Mouse (Mus musculus) right cerebral cortex, postnatal 10 days (tissue): Measurements from ENCODE around the gene Alpl.

Experiments
- DNase-seq, 2 experiments: peaks; one replicate each; pipeline ENCODE4 v3.0.0; 2021; ENCODE audit warnings: low spot score in 2 of 2

The Alpl gene

GRCm38 (mm10) chr4:137800324-137800723, 4.1 kb upstream of the Alpl start:
- no peak for DNase-seq

DNA sequence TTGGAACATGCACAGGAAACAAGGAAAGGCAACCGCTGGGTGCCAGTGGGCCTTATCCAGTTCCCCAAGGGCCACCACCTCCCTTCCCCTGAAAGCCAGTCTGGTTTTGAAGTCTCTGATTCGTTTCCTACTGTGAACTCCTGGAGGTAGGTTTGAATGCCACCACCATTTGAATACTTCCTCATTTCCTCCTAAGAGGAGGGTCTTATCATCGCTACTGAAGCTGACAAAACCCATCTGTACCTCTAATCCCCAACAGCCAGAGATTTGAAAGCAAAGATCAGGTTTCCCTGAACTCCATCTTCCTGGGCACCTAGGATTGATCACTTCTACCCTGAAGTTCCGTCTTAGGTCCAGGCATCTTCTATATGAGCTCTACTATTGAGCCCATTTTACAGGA, 854 bp upstream of the Alpl start:
- no peak for DNase-seq

GRCm38 (mm10) chr4:137794178-137794900, 1.8 kb downstream of the Alpl start:
- no peak for DNase-seq

DNA sequence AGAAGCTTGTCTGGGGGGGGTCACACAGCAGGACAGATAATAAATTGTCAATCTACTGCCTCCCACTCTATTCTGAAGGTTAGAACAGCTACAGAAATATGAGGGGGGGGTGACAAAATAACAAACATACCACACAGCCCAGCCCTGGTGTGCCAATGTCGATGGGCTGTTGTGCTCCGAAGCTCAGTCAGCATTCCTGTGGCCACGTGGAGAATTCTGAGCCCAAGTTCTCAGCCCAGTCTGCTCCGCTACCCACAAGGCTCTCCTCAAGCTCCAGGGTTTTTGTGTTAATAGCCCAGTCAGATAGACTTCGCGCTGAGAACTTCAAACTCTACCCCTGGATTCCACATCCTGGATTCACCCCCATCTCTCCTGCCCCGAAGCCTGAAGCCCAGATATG, 2.6 kb downstream of the Alpl start:
- no peak for DNase-seq

GRCm38 (mm10) chr4:137791440-137791839, 4.7 kb downstream of the Alpl start:
- DNase-seq: no peak

GRCm38 (mm10) chr4:137790981-137791380, 5.2 kb downstream of the Alpl start:
- no peak for DNase-seq

GRCm38 (mm10) chr4:137788511-137789049, 7.6 kb downstream of the Alpl start:
- no peak for DNase-seq

DNA sequence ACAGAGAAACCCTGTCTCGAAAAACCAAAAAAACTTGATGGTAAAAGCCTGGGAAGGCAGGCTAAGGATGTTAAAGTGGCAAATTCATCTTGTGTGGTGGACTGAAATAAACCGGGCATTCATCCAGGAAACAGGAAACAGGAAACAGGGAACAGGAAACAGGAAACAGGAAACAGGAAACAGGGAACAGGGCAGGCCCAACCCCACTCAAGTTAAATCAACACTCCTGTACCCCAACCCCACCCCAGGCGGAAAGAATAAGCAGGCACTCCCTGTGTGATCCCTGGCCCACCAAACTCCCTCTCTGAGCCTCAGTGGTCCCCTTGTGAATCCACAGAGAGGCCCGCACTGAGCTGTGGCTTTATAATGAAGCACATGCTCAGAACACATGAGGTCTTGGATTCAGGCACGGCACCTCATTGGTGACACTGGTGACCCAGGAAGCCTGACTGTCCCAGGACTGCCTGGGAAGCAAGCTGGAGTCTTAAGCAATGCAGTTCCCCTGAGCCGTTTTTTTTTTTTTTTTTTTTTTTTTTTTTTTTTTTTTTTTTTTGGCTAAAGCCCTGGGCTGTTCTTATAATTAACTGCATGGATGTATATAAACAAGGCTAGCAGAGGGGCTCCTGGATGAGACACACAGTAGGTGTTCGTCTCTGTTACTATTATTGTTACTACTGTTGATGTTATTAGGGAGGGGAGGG, 8.4 kb downstream of the Alpl start:
- DNase-seq: no peak

GRCm38 (mm10) chr4:137786488-137786887, 9.7 kb downstream of the Alpl start:
- no peak for DNase-seq

DNA sequence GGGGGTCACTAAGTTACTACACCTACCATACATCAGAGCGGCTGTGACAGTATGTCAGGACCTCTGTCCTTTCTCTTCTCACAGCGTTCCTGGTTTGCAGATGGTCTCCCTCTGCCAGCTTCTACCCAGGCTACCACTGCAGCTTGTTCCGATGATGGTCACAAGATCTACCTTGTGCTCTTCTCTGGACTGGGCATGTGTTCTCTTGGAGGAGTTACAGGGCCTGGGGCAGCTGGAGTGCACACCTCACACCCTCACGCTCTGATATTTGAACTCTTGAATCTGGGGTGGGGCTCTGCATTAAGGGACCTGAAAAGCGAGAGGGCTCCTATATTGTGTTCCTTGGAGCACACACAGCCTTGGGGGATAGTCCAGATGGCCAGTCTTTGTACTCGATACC, 10.9 kb downstream of the Alpl start:
- DNase-seq: no peak

DNA sequence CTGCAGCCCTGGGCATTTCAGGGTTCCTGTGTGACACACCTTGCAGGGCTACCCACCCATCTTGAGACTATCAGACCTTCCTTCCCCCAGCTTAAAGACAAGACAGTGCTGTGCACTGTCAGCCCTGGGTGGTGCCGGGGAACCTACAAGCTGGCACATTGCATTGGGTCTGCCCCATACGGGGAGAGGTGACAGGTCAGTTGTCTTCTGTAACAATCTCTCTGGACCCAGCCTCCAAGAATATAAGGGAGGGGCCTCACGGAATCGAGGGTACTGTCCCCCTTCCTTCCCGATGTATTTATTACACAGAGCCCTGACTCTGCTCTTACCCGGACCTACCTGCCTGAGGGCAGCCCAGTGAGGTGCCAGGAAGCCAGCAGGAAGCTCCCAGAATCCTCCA, 11.4 kb downstream of the Alpl start:
- no peak for DNase-seq

DNA sequence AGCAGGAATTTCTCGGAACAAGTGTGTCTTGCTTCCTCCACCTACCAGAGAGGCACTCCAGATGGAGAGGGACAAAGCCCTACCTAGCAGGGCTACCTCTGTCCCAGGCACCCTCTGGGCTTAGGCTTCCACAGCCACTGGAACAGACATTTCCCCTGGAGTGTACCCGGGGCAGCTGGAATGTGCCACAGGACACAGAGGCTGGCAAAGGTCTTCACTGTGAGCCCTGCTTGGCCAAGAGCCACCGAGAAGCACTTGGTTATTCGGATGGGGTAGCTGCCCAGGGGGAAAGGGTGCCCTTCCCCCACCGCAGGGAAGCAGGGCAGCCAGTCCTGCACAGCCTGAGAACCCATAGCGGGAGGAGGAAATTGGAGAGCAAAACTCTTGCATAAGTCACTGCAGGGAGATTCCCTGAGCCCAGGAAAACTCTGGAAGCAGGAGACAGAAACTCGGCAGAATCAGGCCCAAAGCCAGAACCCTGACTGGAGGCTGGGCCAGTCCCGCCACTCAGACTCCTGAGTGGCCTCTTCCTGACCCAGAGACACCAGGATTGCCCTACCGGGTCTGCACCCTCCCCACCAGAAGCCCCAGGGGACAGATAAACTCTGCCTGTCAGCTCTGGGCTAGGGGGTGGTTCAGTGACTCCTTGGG, 12.5 kb downstream of the Alpl start:
- peak; percentile 83 to 84 for DNase-seq

GRCm38 (mm10) chr4:137781949-137782348, 14.2 kb downstream of the Alpl start:
- no peak for DNase-seq

- DNase-seq: no peak
Observed at GRCm38 (mm10) chr4:137780986-137781385, 15.2 kb downstream of the Alpl start.

DNA sequence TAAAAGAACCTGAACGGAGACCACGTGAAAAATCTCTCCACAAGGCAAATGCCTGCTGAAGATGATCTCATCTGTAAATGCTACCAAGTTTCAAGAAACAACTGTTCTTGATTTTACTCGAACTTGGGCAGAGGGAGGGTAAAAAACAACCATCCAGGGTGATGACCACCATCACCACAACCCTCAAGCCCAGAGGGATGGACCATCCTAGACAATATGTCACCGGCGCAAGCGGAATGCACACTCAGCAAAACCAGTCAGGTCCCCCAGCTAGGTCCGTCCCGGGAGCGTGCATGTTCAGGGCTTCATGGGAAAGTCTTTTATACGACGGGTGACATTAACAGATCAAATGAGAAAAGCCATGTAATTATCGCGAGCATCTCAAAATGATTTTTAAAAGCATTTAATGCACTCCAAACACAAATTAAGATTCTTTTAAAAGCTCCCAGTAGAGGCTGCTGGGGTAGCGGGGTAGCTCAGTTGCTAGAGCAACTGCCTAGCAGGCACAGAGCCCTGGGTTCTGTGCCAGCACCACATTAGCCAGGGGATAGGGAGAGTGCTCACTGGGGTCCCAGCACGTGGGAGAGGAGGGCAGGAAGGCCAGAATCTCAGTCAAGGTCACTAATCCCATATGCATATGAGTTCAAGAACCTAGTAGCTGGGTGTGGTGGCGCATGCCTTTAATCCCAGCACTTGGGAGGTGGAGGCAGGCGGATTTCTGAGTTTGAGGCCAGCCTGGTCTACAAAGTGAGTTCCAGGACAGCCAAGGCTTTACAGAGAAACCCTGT, 17.6 kb downstream of the Alpl start:
- no peak for DNase-seq

- no peak for DNase-seq
Observed at GRCm38 (mm10) chr4:137777866-137778265, 18.3 kb downstream of the Alpl start.

DNA sequence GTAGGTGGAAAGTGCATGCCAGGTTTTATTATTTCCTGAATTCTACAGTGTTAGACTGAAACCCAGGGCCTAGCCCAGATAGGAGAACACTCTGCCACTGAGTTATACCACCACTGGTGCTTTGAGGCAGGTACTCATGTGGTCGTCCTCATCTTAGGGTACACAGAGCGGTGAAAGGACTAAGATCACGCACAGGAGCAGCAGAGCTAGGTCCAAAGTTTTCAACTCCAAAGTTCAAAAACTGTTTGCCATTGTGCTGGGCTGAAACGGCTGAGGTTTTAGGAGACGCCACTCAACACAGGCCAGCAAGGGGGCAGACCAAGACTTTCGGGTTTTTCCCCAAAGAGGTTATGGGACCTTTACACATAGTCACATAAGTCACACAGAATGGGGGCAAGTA, 21.7 kb downstream of the Alpl start:
- DNase-seq: no peak

GRCm38 (mm10) chr4:137774013-137774412, 22.2 kb downstream of the Alpl start:
- no peak for DNase-seq

DNA sequence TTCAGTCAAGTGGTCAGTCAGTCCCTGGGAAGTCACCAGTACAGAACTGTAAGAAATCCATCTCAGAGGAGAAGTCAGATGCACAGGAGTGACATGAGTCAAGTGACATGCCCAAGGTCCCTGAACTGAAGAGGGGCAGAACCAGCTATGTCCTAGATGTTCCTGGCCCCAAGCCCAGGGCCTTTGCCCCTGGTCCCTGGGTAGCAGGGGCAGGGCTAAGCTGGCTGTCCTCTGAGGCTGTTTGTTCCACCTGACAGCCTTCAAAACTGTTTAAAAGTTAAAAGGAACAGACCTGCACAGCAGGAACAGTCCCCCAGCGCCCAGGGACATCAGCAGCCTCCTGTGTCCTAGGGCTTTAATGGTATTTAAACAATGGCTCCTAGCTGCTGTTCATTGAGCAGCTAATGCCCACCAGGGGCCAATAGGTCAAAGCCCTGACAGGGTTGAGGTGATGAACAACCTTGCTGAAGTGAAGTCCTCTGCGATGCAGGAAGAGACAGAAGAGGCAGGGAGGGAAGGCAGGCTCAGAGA, 22.8 kb downstream of the Alpl start:
- DNase-seq: no peak

- no peak for DNase-seq
Observed at GRCm38 (mm10) chr4:137772438-137773056, 23.6 kb downstream of the Alpl start.

GRCm38 (mm10) chr4:137771749-137772148, 24.4 kb downstream of the Alpl start:
- no peak for DNase-seq
